Comparison of ENCODE assay signal across 7 mouse cellular contexts in genomic region chr5:138256094-138256467, GRCm38 (mm10). TPM values are rescaled to one million over a fixed set of nuclear protein-coding genes. Genes with fewer than 3 reads are reported as not detected.
DNase-seq lines count a peak whose midpoint lies in the region; ATAC-seq and TF ChIP-seq lines count a peak whose summit lies in the region.

No protein-coding gene starts in this region.

- TF ChIP-seq POLR2A in embryonic fibroblast, embryonic 13.5 days (IDR thresholded peaks at IDR 0.05; ENCODE audit: low read depth, low read length): no peak

- H3K4me2 ChIP-seq in lung, embryonic 14.5 days: peak overlapping the region; percentile 64
- H3K4me2 ChIP-seq in intestine, embryonic 16.5 days (ENCODE audit: low read depth, low read length): peak overlapping the region; percentile 81
- H3K4me2 ChIP-seq in neural tube, embryonic 14.5 days (ENCODE audit: low read depth, low read length): peak overlapping the region; percentile 60

- WGBS in lung, embryonic 14.5 days: 14% methylated on average over 7 of the region's 7 CpGs
- 10% methylated on average over 7 of the region's 7 CpGs for WGBS in intestine, embryonic 16.5 days
- WGBS in neural tube, embryonic 14.5 days: 17% methylated on average over 7 of the region's 7 CpGs

- peak overlapping the region; percentile 56 for H3K9ac ChIP-seq in lung, embryonic 14.5 days
- peak overlapping the region; percentile 74 for H3K9ac ChIP-seq in intestine, embryonic 16.5 days (ENCODE audit: low read depth, low read length)
- H3K9ac ChIP-seq in neural tube, embryonic 14.5 days (replicated peaks; ENCODE audit: low read depth, low read length): peak overlapping the region; percentile 44

- H3K9me3 ChIP-seq in lung, embryonic 14.5 days (ENCODE audit: low read depth, low read length): no peaks in the 10 kb centered on the region
- no peaks in the 10 kb centered on the region for H3K9me3 ChIP-seq in intestine, embryonic 16.5 days (ENCODE audit: control insufficient read depth, low read length)
- no peaks in the 10 kb centered on the region for H3K9me3 ChIP-seq in neural tube, embryonic 14.5 days (ENCODE audit: control insufficient read depth, low read length)

- no peaks in the 10 kb centered on the region for H3K4me1 ChIP-seq in lung, embryonic 14.5 days (ENCODE audit: insufficient read depth)
- H3K4me1 ChIP-seq in embryonic fibroblast, embryonic 13.5 days (ENCODE audit: control insufficient read depth, insufficient read depth, low read length): peaks cover 2% of the 10 kb centered on the region; the same call in 1 of the 2 replicates
- peaks cover 18% of the 10 kb centered on the region for H3K4me1 ChIP-seq in intestine, embryonic 16.5 days (ENCODE audit: control insufficient read depth, insufficient read depth, low read length)
- H3K4me1 ChIP-seq in neural tube, embryonic 14.5 days (ENCODE audit: control insufficient read depth, insufficient read depth, low read length): peaks cover 7% of the 10 kb centered on the region; the same call in 1 of the 2 replicates

- H3K36me3 ChIP-seq in lung, embryonic 14.5 days (ENCODE audit: insufficient read depth): peaks cover 29% of the 10 kb centered on the region
- H3K36me3 ChIP-seq in intestine, embryonic 16.5 days (ENCODE audit: control insufficient read depth, insufficient read depth, low read length): peaks cover 18% of the 10 kb centered on the region
- peaks cover 21% of the 10 kb centered on the region for H3K36me3 ChIP-seq in neural tube, embryonic 14.5 days (ENCODE audit: control insufficient read depth, insufficient read depth, low read length)

- no peak for TF ChIP-seq CTCF in lung, embryonic 14.5 days (IDR thresholded peaks at IDR 0.05; ENCODE audit: low read depth)
- TF ChIP-seq CTCF in embryonic fibroblast, embryonic 13.5 days (IDR thresholded peaks at IDR 0.05; ENCODE audit: borderline replicate concordance, insufficient read depth, low read length): no peak

- DNase-seq in lung, embryonic 14.5 days: no peak
- DNase-seq in lung, postnatal 36 days: no peak
- no peak for DNase-seq in cerebellum, adult 11 months
- DNase-seq in Muller cell, postnatal 12 days (ENCODE audit: inconsistent ontology term): no peak

- H3K4me3 ChIP-seq in lung, embryonic 14.5 days (ENCODE audit: low read depth, low read length): peak overlapping the region; percentile 64
- peak overlapping the region; percentile 71 for H3K4me3 ChIP-seq in embryonic fibroblast, embryonic 13.5 days (ENCODE audit: insufficient read depth, low read length)
- H3K4me3 ChIP-seq in intestine, embryonic 16.5 days (ENCODE audit: low read length): peak overlapping the region; percentile 69
- H3K4me3 ChIP-seq in neural tube, embryonic 14.5 days (ENCODE audit: low read depth, low read length): peak overlapping the region; percentile 42

- no peak for ATAC-seq in lung, embryonic 14.5 days (ENCODE audit: insufficient read depth)
- peak; percentile 50 for ATAC-seq in intestine, embryonic 16.5 days
- peak; percentile 16; the same call in 1 of the 2 replicates for ATAC-seq in neural tube, embryonic 14.5 days (ENCODE audit: low read depth)

- peak overlapping the region; percentile 51; the same call in 1 of the 2 replicates for H3K27ac ChIP-seq in lung, embryonic 14.5 days (ENCODE audit: low read depth)
- H3K27ac ChIP-seq in embryonic fibroblast, embryonic 13.5 days (ENCODE audit: insufficient read depth, low read length): no peak overlapping the region
- peak overlapping the region; percentile 83 for H3K27ac ChIP-seq in intestine, embryonic 16.5 days (ENCODE audit: low read length)
- H3K27ac ChIP-seq in neural tube, embryonic 14.5 days (ENCODE audit: low read depth, low read length): peak overlapping the region; percentile 67

- no peaks in the 10 kb centered on the region for H3K27me3 ChIP-seq in lung, embryonic 14.5 days (ENCODE audit: insufficient read depth, low read length)
- no peaks in the 10 kb centered on the region for H3K27me3 ChIP-seq in intestine, embryonic 16.5 days (replicated peaks; ENCODE audit: control insufficient read depth, insufficient read depth, low read length)
- H3K27me3 ChIP-seq in neural tube, embryonic 14.5 days (ENCODE audit: control insufficient read depth, insufficient read depth, low read length): no peaks in the 10 kb centered on the region

RNA-seq across cellular contexts. Expression of gene Lamtor4, which starts 0.8 kb away (rescaled TPM):
- polyA plus RNA-seq in lung, embryonic 14.5 days (2014; fragmentation: Nextera tagmentation; extraction: Ambion mirVana): 44.2 and 46.0 TPM in 2 replicates
- 36.9 and 40.7 TPM in 2 replicates for polyA plus RNA-seq in embryonic fibroblast, embryonic 13.5 days (2011; ENCODE audit: insufficient read length, low read depth, missing spikeins)
- polyA plus RNA-seq in intestine, embryonic 16.5 days (2015; fragmentation: Nextera tagmentation; extraction: Ambion mirVana): 101 and 107 TPM in 2 replicates
- polyA plus RNA-seq in neural tube, embryonic 14.5 days (2014; fragmentation: Nextera tagmentation; extraction: Ambion mirVana): 71.7 and 90.4 TPM in 2 replicates

RNA-seq across cellular contexts. Expression of gene BC037034, which starts 7.8 kb away (rescaled TPM):
- polyA plus RNA-seq in lung, embryonic 14.5 days (2014; fragmentation: Nextera tagmentation; extraction: Ambion mirVana): 5.5 and 6.6 TPM in 2 replicates
- polyA plus RNA-seq in embryonic fibroblast, embryonic 13.5 days (2011; ENCODE audit: insufficient read length, low read depth, missing spikeins): 18.0 and 18.2 TPM in 2 replicates
- 3.7 and 3.9 TPM in 2 replicates for polyA plus RNA-seq in intestine, embryonic 16.5 days (2015; fragmentation: Nextera tagmentation; extraction: Ambion mirVana)
- 16.3 and 16.5 TPM in 2 replicates for polyA plus RNA-seq in neural tube, embryonic 14.5 days (2014; fragmentation: Nextera tagmentation; extraction: Ambion mirVana)

RNA-seq across cellular contexts. Expression of gene Gal3st4, which starts 16.6 kb away (rescaled TPM):
- polyA plus RNA-seq in lung, embryonic 14.5 days (2014; fragmentation: Nextera tagmentation; extraction: Ambion mirVana): 0.78 and 1.6 TPM in 2 replicates
- 5.7 and 6.4 TPM in 2 replicates for polyA plus RNA-seq in embryonic fibroblast, embryonic 13.5 days (2011; ENCODE audit: insufficient read length, low read depth, missing spikeins)
- polyA plus RNA-seq in intestine, embryonic 16.5 days (2015; fragmentation: Nextera tagmentation; extraction: Ambion mirVana): 0.80 and 0.92 TPM in 2 replicates
- 2.2 and 3.4 TPM in 2 replicates for polyA plus RNA-seq in neural tube, embryonic 14.5 days (2014; fragmentation: Nextera tagmentation; extraction: Ambion mirVana)

RNA-seq across cellular contexts. Expression of gene Gm43720, which starts 23.7 kb away (rescaled TPM):
- 0.12 TPM in 1 of 2 replicates, not detected in the other for polyA plus RNA-seq in lung, embryonic 14.5 days (2014; fragmentation: Nextera tagmentation; extraction: Ambion mirVana)
- not detected in 2 replicates for polyA plus RNA-seq in embryonic fibroblast, embryonic 13.5 days (2011; ENCODE audit: insufficient read length, low read depth, missing spikeins)
- 0.06 TPM in 2 replicates for polyA plus RNA-seq in intestine, embryonic 16.5 days (2015; fragmentation: Nextera tagmentation; extraction: Ambion mirVana)
- polyA plus RNA-seq in neural tube, embryonic 14.5 days (2014; fragmentation: Nextera tagmentation; extraction: Ambion mirVana): 0.11 TPM in 1 of 2 replicates, not detected in the other

RNA-seq across cellular contexts. Expression of gene Gpc2, which starts 23.7 kb away (rescaled TPM):
- polyA plus RNA-seq in lung, embryonic 14.5 days (2014; fragmentation: Nextera tagmentation; extraction: Ambion mirVana): 4.3 and 4.7 TPM in 2 replicates
- polyA plus RNA-seq in embryonic fibroblast, embryonic 13.5 days (2011; ENCODE audit: insufficient read length, low read depth, missing spikeins): 13.2 and 20.1 TPM in 2 replicates
- 11.2 and 13.1 TPM in 2 replicates for polyA plus RNA-seq in intestine, embryonic 16.5 days (2015; fragmentation: Nextera tagmentation; extraction: Ambion mirVana)
- 25.7 and 25.8 TPM in 2 replicates for polyA plus RNA-seq in neural tube, embryonic 14.5 days (2014; fragmentation: Nextera tagmentation; extraction: Ambion mirVana)
